In genomic region chr13:46355975-46356374, GRCm38 (mm10) we compare ENCODE assay signal across 24 mouse cellular contexts.
A peak's percentile ranks its signal among the peaks of the same experiment; 100 is the strongest.
DNase-seq lines count a peak whose midpoint lies in the region; ATAC-seq and TF ChIP-seq lines count a peak whose summit lies in the region.
"Had no signal": no experiment of that assay in that cellular context is flagged by ENCODE, and none has a peak within 500 bp of the region (broad histone marks: within the 10 kb centered on the region; RNA-seq: fewer than 3 reads in every experiment).

No protein-coding gene starts in this region.

- H3K4me3 ChIP-seq in CH12.LX (replicated peaks in 1 of 3; ENCODE audit: low read depth in 2 of 3, low read length in 2 of 3, poor library complexity in 1 of 3) = no peak overlapping the region
- H3K4me3 ChIP-seq in hindbrain, embryonic 13.5 days = no peak overlapping the region
- H3K4me3 ChIP-seq: embryonic facial prominence, embryonic 13.5 days; embryonic facial prominence, embryonic 15.5 days; erythroblast, embryonic 14.5 days; forebrain, embryonic 10.5 days; forebrain, embryonic 13.5 days; forebrain, embryonic 15.5 days had no signal

- dilution Hi-C loops in CH12.LX (cut with MboI; ENCODE audit: extremely low pct_ligation_motif_present, extremely low pct_unique_long_range_greater_than_20kb, low sequenced_read_pairs) = no loop called here

- DNase-seq in 416B (ENCODE audit: low read depth) (peak; percentile 84), CH12.LX (ENCODE audit: extremely low read depth) (no peak), MEL-GATA-1-ER (ENCODE audit: extremely low read depth, low read depth) (peak; percentile 47)
- no peak for DNase-seq in cerebellum, adult 18-20 months
- no peak for DNase-seq in thymus, adult 18-20 months
- DNase-seq: adrenal gland, adult 2 months; adrenal gland, postnatal 10 days; adrenal gland, postnatal 25 days; B cell, adult 2 months; cerebellum, adult 11 months; cerebellum, adult 2 months; cerebellum, adult 9-10 months; cerebellum, postnatal 10 days; cerebellum, postnatal 25 days; embryo, embryonic 11 days had no signal

- no peaks in the 10 kb centered on the region for H3K79me2 ChIP-seq in CH12.LX (replicated peaks; ENCODE audit: control insufficient read depth, extremely low read depth, insufficient read depth, poor library complexity, severe bottlenecking)

- no peak overlapping the region for H3K27ac ChIP-seq in CH12.LX (ENCODE audit: insufficient read depth, low read depth)
- H3K27ac ChIP-seq in hindbrain, embryonic 13.5 days = no peak overlapping the region
- H3K27ac ChIP-seq: embryonic facial prominence, embryonic 13.5 days; embryonic facial prominence, embryonic 15.5 days; forebrain, embryonic 10.5 days; forebrain, embryonic 13.5 days; forebrain, embryonic 15.5 days had no signal

- H3K4me1 ChIP-seq in CH12.LX (ENCODE audit: control insufficient read depth in 1 of 2, insufficient read depth in 2 of 2) = peaks cover 0 to 24% of the 10 kb centered on the region in 2 experiments; a peak in 2 of 4 replicates
- peaks cover 6% of the 10 kb centered on the region; the same call in 1 of the 2 replicates for H3K4me1 ChIP-seq in hindbrain, embryonic 13.5 days (replicated peaks)
- H3K4me1 ChIP-seq: embryonic facial prominence, embryonic 13.5 days; embryonic facial prominence, embryonic 15.5 days had no signal

- H3K27me3 ChIP-seq in CH12.LX (replicated peaks) = no peaks in the 10 kb centered on the region
- no peaks in the 10 kb centered on the region for H3K27me3 ChIP-seq in hindbrain, embryonic 13.5 days
- H3K27me3 ChIP-seq: embryonic facial prominence, embryonic 13.5 days; embryonic facial prominence, embryonic 15.5 days; forebrain, embryonic 13.5 days; forebrain, embryonic 15.5 days had no signal

- peak; percentile 45; the same call in 1 of the 2 replicates for ATAC-seq in megakaryocyte progenitor cell, adult 5-6 weeks (replicated peaks; ENCODE audit: poor library complexity)
- no peak for ATAC-seq in hindbrain, embryonic 13.5 days (ENCODE audit: low FRiP score)
- ATAC-seq: forebrain, embryonic 13.5 days; forebrain, embryonic 15.5 days; forebrain, postnatal 0 days had no signal

- TF ChIP-seq EP300 in CH12.LX (IDR thresholded peaks at IDR 0.05; ENCODE audit: low read length) = no peak

- no peak for TF ChIP-seq RAD21 in CH12.LX (IDR thresholded peaks at IDR 0.05; ENCODE audit: low read depth, low read length)

- WGBS in hindbrain, embryonic 13.5 days = 95% methylated on average over 1 of the region's 1 CpGs

- no peak overlapping the region; the same call in 1 of the 2 replicates for H3K9ac ChIP-seq in CH12.LX (ENCODE audit: insufficient read depth, low read depth)
- no peak overlapping the region for H3K9ac ChIP-seq in hindbrain, embryonic 13.5 days
- H3K9ac ChIP-seq: embryonic facial prominence, embryonic 13.5 days; embryonic facial prominence, embryonic 15.5 days; forebrain, embryonic 13.5 days; forebrain, embryonic 15.5 days; forebrain, postnatal 0 days had no signal

- TF ChIP-seq CTCF in CH12.LX (conservative IDR thresholded peaks at IDR 0.05 in 1 of 2, IDR thresholded peaks at IDR 0.05 in 1 of 2; ENCODE audit: low read depth in 2 of 2, low read length in 2 of 2) = no peak

- H3K36me3 ChIP-seq in CH12.LX (replicated peaks in 1 of 2; ENCODE audit: control insufficient read depth in 1 of 2, insufficient read depth in 1 of 2, low read length in 1 of 2) = no peaks in the 10 kb centered on the region
- no peaks in the 10 kb centered on the region for H3K36me3 ChIP-seq in hindbrain, embryonic 13.5 days
- H3K36me3 ChIP-seq: embryonic facial prominence, embryonic 13.5 days; embryonic facial prominence, embryonic 15.5 days; forebrain, embryonic 10.5 days; forebrain, embryonic 15.5 days had no signal

- peak overlapping the region; percentile 74 for H3K4me2 ChIP-seq in CH12.LX (ENCODE audit: insufficient read depth, low read depth, poor library complexity, severe bottlenecking)
- H3K4me2 ChIP-seq in hindbrain, embryonic 13.5 days = no peak overlapping the region
- H3K4me2 ChIP-seq: embryonic facial prominence, embryonic 13.5 days; embryonic facial prominence, embryonic 15.5 days; forebrain, embryonic 13.5 days; forebrain, embryonic 15.5 days had no signal

- H3K9me3 ChIP-seq in CH12.LX (replicated peaks; ENCODE audit: low read length) = no peaks in the 10 kb centered on the region
- H3K9me3 ChIP-seq in hindbrain, embryonic 13.5 days = no peaks in the 10 kb centered on the region
- H3K9me3 ChIP-seq: embryonic facial prominence, embryonic 13.5 days; embryonic facial prominence, embryonic 15.5 days; forebrain, embryonic 10.5 days; forebrain, embryonic 13.5 days; forebrain, embryonic 15.5 days had no signal

- TF ChIP-seq POLR2A in CH12.LX (IDR thresholded peaks at IDR 0.05; ENCODE audit: low read depth, low read length) = no peak

- in situ Hi-C loops in CH12.LX (cut with MboI; ENCODE audit: low pct_ligation_motif_present, low pct_unique_long_range_greater_than_20kb, low sequenced_read_pairs) = no loop called here

TF ChIP-seq in CH12.LX, 34 proteins besides CTCF, POLR2A, EP300 and RAD21:
- TF ChIP-seq CHD1 (IDR thresholded peaks at IDR 0.05; ENCODE audit: low read depth, low read length) (peak; percentile 57; the same call in 1 of the 2 replicates), USF1 (IDR thresholded peaks at IDR 0.05; ENCODE audit: low read depth, low read length) (no peak), ZNF384 (IDR thresholded peaks at IDR 0.05; ENCODE audit: low read depth, low read length) (peak; percentile 45; the same call in 1 of the 2 replicates), MXI1 (IDR thresholded peaks at IDR 0.05; ENCODE audit: low read depth, low read length) (no peak), IRF4 (IDR thresholded peaks at IDR 0.05; ENCODE audit: low read depth, low read length) (0 out of 2 replicates have a peak, but pooled peaks have one; percentile 20), POLR2AphosphoS2 (IDR thresholded peaks at IDR 0.05; ENCODE audit: low read depth, low read length) (no peak), GABPA (IDR thresholded peaks at IDR 0.05; ENCODE audit: insufficient replicate concordance, low read depth, low read length) (no peak), SIN3A (IDR thresholded peaks at IDR 0.05; ENCODE audit: low read length) (0 out of 2 replicates have a peak, but pooled peaks have one; percentile 32), ZKSCAN1 (IDR thresholded peaks at IDR 0.05; ENCODE audit: borderline replicate concordance, low read depth, low read length) (no peak)

Comparison
In these comparisons a context has a peak if more than half of its experiments do, and no peak if none do; other contexts are left out.
1. DNase-seq: peak in 416B (single experiment) and MEL-GATA-1-ER (single experiment); none in CH12.LX (single experiment), cerebellum, adult 18-20 months (0 of 2) and thymus, adult 18-20 months (0 of 2).